Comparison of ENCODE assay signal across 1 mouse cellular context in genomic region chr8:61223729-61224379, GRCm38 (mm10).
TF ChIP-seq lines count a peak whose summit lies in the region.

Gene Sh3rf1, plus strand, starts transcription at chr8:61223872.

TF ChIP-seq in CH12.LX, 34 proteins besides CTCF, POLR2A, EP300 and RAD21 (continued from another document):
- TF ChIP-seq MEF2A (IDR thresholded peaks at IDR 0.05; ENCODE audit: borderline replicate concordance, low read depth, low read length) = peak; percentile 47
- no peak for TF ChIP-seq CHD2 (IDR thresholded peaks at IDR 0.05; ENCODE audit: low read length)
- no peak for TF ChIP-seq JUND (conservative IDR thresholded peaks at IDR 0.05; ENCODE audit: low read depth, low read length)
- TF ChIP-seq MXI1 (IDR thresholded peaks at IDR 0.05; ENCODE audit: low read depth, low read length) = peak; percentile 60
- TF ChIP-seq UBTF (IDR thresholded peaks at IDR 0.05; ENCODE audit: low read depth, low read length) = no peak; the same call in 1 of the 2 replicates
- no peak for TF ChIP-seq USF1 (IDR thresholded peaks at IDR 0.05; ENCODE audit: low read depth, low read length)
- TF ChIP-seq JUN (IDR thresholded peaks at IDR 0.05; ENCODE audit: insufficient read depth, low read depth, low read length) = no peak
- TF ChIP-seq TBP (conservative IDR thresholded peaks at IDR 0.05; ENCODE audit: low read depth, low read length) = no peak
- TF ChIP-seq MAZ (IDR thresholded peaks at IDR 0.05; ENCODE audit: low read depth, low read length) = peak; percentile 83
- TF ChIP-seq KAT2A (IDR thresholded peaks at IDR 0.05; ENCODE audit: insufficient replicate concordance, low read length) = no peak
- no peak for TF ChIP-seq HCFC1 (IDR thresholded peaks at IDR 0.05; ENCODE audit: low read depth, low read length)
- no peak for TF ChIP-seq USF2 (conservative IDR thresholded peaks at IDR 0.05; ENCODE audit: low read depth, low read length)
- TF ChIP-seq ZMIZ1 (IDR thresholded peaks at IDR 0.05; ENCODE audit: low read depth, low read length) = peak; percentile 74
- TF ChIP-seq IRF4 (IDR thresholded peaks at IDR 0.05; ENCODE audit: low read depth, low read length) = no peak
- TF ChIP-seq MAX (IDR thresholded peaks at IDR 0.05; ENCODE audit: low read length) = no peak
- peak; percentile 32; the same call in 1 of the 2 replicates for TF ChIP-seq NRF1 (IDR thresholded peaks at IDR 0.05; ENCODE audit: low read depth, low read length)
- TF ChIP-seq PAX5 (IDR thresholded peaks at IDR 0.05; ENCODE audit: low read length) = no peak
- TF ChIP-seq CHD1 (IDR thresholded peaks at IDR 0.05; ENCODE audit: low read depth, low read length) = no peak
- TF ChIP-seq SIN3A (IDR thresholded peaks at IDR 0.05; ENCODE audit: low read length) = peak; percentile 38; the same call in 1 of the 2 replicates
